Mouse (Mus musculus): Measurements from ENCODE around the gene Stk24. TPM values are rescaled to one million over a fixed set of nuclear protein-coding genes. Genes with fewer than 3 reads are reported as not detected.

Stk24 gene
- polyA plus RNA-seq, 1 experiment from 2014 or later: 39.3 TPM

- H3K27ac ChIP-seq: no peak overlapping the region
- no peak overlapping the region for H3K4me2 ChIP-seq
- 0 out of 2 replicates have a peak, but pooled peaks cover 6% of the 10 kb centered on the region for H3K4me1 ChIP-seq
- 89% methylated on average over 10 of the region's 10 CpGs for WGBS
- H3K9ac ChIP-seq: no peak overlapping the region
- no peak for ATAC-seq (replicated peaks; ENCODE audit: low FRiP score)
- peaks cover 73% of the 10 kb centered on the region for H3K36me3 ChIP-seq
- no peaks in the 10 kb centered on the region for H3K27me3 ChIP-seq
- no peaks in the 10 kb centered on the region for H3K9me3 ChIP-seq (replicated peaks)
- H3K4me3 ChIP-seq (replicated peaks): no peak overlapping the region
These were observed 127.3 kb downstream of the Stk24 start for GRCm38 (mm10) chr14:121252542-121252941.

- H3K9me3 ChIP-seq (replicated peaks): no peaks in the 10 kb centered on the region
- ATAC-seq (replicated peaks; ENCODE audit: low FRiP score): no peak
- no peaks in the 10 kb centered on the region for H3K27me3 ChIP-seq
- no peak overlapping the region for H3K4me3 ChIP-seq (replicated peaks)
- no peak overlapping the region for H3K4me2 ChIP-seq
- no peak overlapping the region for H3K27ac ChIP-seq
- peaks cover 11% of the 10 kb centered on the region for H3K4me1 ChIP-seq
- no peak overlapping the region for H3K9ac ChIP-seq
- H3K36me3 ChIP-seq: peaks cover 71% of the 10 kb centered on the region
- 60% methylated on average over 4 of the region's 4 CpGs for WGBS
These were observed 128.1 kb downstream of the Stk24 start for GRCm38 (mm10) chr14:121251708-121252107.

GRCm38 (mm10) chr14:121251099-121251498, 128.7 kb downstream of the Stk24 start:
- ATAC-seq (replicated peaks; ENCODE audit: low FRiP score): no peak
- Histone ChIP-seq H3K4me2 (no peak overlapping the region), H3K9me3 (replicated peaks) (no peaks in the 10 kb centered on the region), H3K4me1 (peaks cover 12% of the 10 kb centered on the region), H3K27me3 (no peaks in the 10 kb centered on the region), H3K36me3 (peaks cover 68% of the 10 kb centered on the region), H3K9ac (no peak overlapping the region), H3K27ac (no peak overlapping the region), H3K4me3 (replicated peaks) (no peak overlapping the region)
- whole genome bisulfite sequencing: 84% methylated on average over 5 of the region's 5 CpGs

- Histone ChIP-seq H3K27me3 (no peaks in the 10 kb centered on the region), H3K27ac (no peak overlapping the region; the same call in 1 of the 2 replicates), H3K36me3 (peaks cover 78% of the 10 kb centered on the region), H3K9me3 (replicated peaks) (no peaks in the 10 kb centered on the region), H3K9ac (no peak overlapping the region), H3K4me1 (peaks cover 12% of the 10 kb centered on the region), H3K4me2 (no peak overlapping the region), H3K4me3 (replicated peaks) (no peak overlapping the region)
- WGBS: 89% methylated on average over 5 of the region's 5 CpGs
- no peak for ATAC-seq (replicated peaks; ENCODE audit: low FRiP score)
These were observed 131.5 kb downstream of the Stk24 start for GRCm38 (mm10) chr14:121248346-121248745.

- WGBS: 62% methylated on average over 7 of the region's 7 CpGs
- H3K9ac ChIP-seq: no peak overlapping the region
- H3K4me1 ChIP-seq: peaks cover 12% of the 10 kb centered on the region
- no peaks in the 10 kb centered on the region for H3K27me3 ChIP-seq
- H3K36me3 ChIP-seq: peaks cover 80% of the 10 kb centered on the region
- no peak for ATAC-seq (replicated peaks; ENCODE audit: low FRiP score)
- no peak overlapping the region for H3K4me2 ChIP-seq
- H3K4me3 ChIP-seq (replicated peaks): no peak overlapping the region
- H3K9me3 ChIP-seq (replicated peaks): no peaks in the 10 kb centered on the region
- peak overlapping the region; percentile 55 for H3K27ac ChIP-seq
These were observed 132.5 kb downstream of the Stk24 start for GRCm38 (mm10) chr14:121247287-121247686.

- peak overlapping the region; percentile 55; the same call in 1 of the 2 replicates for H3K27ac ChIP-seq
- peaks cover 85% of the 10 kb centered on the region for H3K36me3 ChIP-seq
- H3K9me3 ChIP-seq (replicated peaks): no peaks in the 10 kb centered on the region
- no peak for ATAC-seq (replicated peaks; ENCODE audit: low FRiP score)
- no peak overlapping the region for H3K4me3 ChIP-seq (replicated peaks)
- H3K27me3 ChIP-seq: no peaks in the 10 kb centered on the region
- no peak overlapping the region for H3K4me2 ChIP-seq
- H3K4me1 ChIP-seq: peaks cover 12% of the 10 kb centered on the region
- H3K9ac ChIP-seq: no peak overlapping the region
- WGBS: 81% methylated on average over 14 of the region's 14 CpGs
These were observed 133.6 kb downstream of the Stk24 start for GRCm38 (mm10) chr14:121246048-121246731.

- WGBS: 91% methylated on average over 15 of the region's 15 CpGs
- Histone ChIP-seq H3K27me3 (no peaks in the 10 kb centered on the region), H3K27ac (no peak overlapping the region), H3K4me3 (replicated peaks) (no peak overlapping the region), H3K9ac (no peak overlapping the region), H3K4me1 (peaks cover 12% of the 10 kb centered on the region), H3K4me2 (no peak overlapping the region), H3K36me3 (peaks cover 84% of the 10 kb centered on the region), H3K9me3 (replicated peaks) (no peaks in the 10 kb centered on the region)
- ATAC-seq (replicated peaks; ENCODE audit: low FRiP score): peak; percentile 23; the same call in 1 of the 2 replicates
These were observed 135.7 kb downstream of the Stk24 start for GRCm38 (mm10) chr14:121244104-121244503.

- ATAC-seq (replicated peaks; ENCODE audit: low FRiP score): no peak
- Histone ChIP-seq H3K4me2 (no peak overlapping the region), H3K4me1 (no peaks in the 10 kb centered on the region; the same call in 1 of the 2 replicates), H3K27me3 (no peaks in the 10 kb centered on the region), H3K27ac (no peak overlapping the region), H3K9me3 (replicated peaks) (no peaks in the 10 kb centered on the region), H3K36me3 (peaks cover 85% of the 10 kb centered on the region), H3K4me3 (replicated peaks) (no peak overlapping the region), H3K9ac (no peak overlapping the region)
- 54% methylated on average over 8 of the region's 8 CpGs for WGBS
These were observed 140.4 kb downstream of the Stk24 start for GRCm38 (mm10) chr14:121239386-121239785.

GRCm38 (mm10) chr14:121238727-121239126, 141.1 kb downstream of the Stk24 start:
- Histone ChIP-seq H3K4me1 (peaks cover 5% of the 10 kb centered on the region; the same call in 1 of the 2 replicates), H3K9ac (no peak overlapping the region), H3K27me3 (no peaks in the 10 kb centered on the region), H3K9me3 (replicated peaks) (no peaks in the 10 kb centered on the region), H3K27ac (no peak overlapping the region), H3K4me2 (no peak overlapping the region), H3K36me3 (peaks cover 84% of the 10 kb centered on the region), H3K4me3 (replicated peaks) (no peak overlapping the region)
- WGBS: 94% methylated on average over 10 of the region's 10 CpGs
- ATAC-seq (replicated peaks; ENCODE audit: low FRiP score): no peak

- peaks cover 84% of the 10 kb centered on the region for H3K36me3 ChIP-seq
- WGBS: 90% methylated on average over 4 of the region's 4 CpGs
- no peak overlapping the region for H3K4me2 ChIP-seq
- H3K27me3 ChIP-seq: no peaks in the 10 kb centered on the region
- H3K4me3 ChIP-seq (replicated peaks): no peak overlapping the region
- no peak overlapping the region for H3K27ac ChIP-seq
- H3K9ac ChIP-seq: no peak overlapping the region
- H3K4me1 ChIP-seq: peaks cover 5% of the 10 kb centered on the region; the same call in 1 of the 2 replicates
- no peaks in the 10 kb centered on the region for H3K9me3 ChIP-seq (replicated peaks)
- no peak for ATAC-seq (replicated peaks; ENCODE audit: low FRiP score)
These were observed 143.1 kb downstream of the Stk24 start for GRCm38 (mm10) chr14:121236736-121237135.

All from kidney, embryonic 15.5 days (tissue).